Mouse (Mus musculus) heart, postnatal 25 days (tissue): Measurements from ENCODE around the gene Chtop. TPM values are rescaled to one million over a fixed set of nuclear protein-coding genes. Genes with fewer than 3 reads are reported as not detected.
A peak's percentile ranks its signal among the peaks of the same experiment; 100 is the strongest.

Source experiments
- DNase-seq: peaks from one replicate; pipeline ENCODE4 v3.0.0; 2022; ENCODE audit warnings: low spot score
- intact Hi-C: fragments of 180-260 bp; cut with DNase I; formaldehyde crosslinking; loops from one replicate; pipeline ENCODE4 v1.15.1; 2025
- total RNA-seq, 2 experiments: library from RNA; stranded (reverse); gene quantifications; 2 replicates each; pipeline ENCODE4 v1.2.3; 2021

Chtop gene
- total RNA-seq, result 100 to 1,000 TPM; 100 to 113 TPM

GRCm38 (mm10) chr3:90508950-90509746 is at the start of gene Chtop:
Gene Chtop (minus strand): TSS chr3:90509498.
- intact Hi-C loops, result no loop called here

GRCm38 (mm10) chr3:90555954-90556353 is 46.7 kb upstream of the Chtop start:
- DNase-seq, result no peak
- intact Hi-C loops, result no loop called here

More at GRCm38 (mm10) chr3:90508950-90509746, at the start of gene Chtop:
- peak; percentile 97 for DNase-seq

GRCm38 (mm10) chr3:90552231-90552630 is 42.9 kb upstream of the Chtop start:
- DNase-seq, result no peak
- intact Hi-C loops, result no loop called here

GRCm38 (mm10) chr3:90550421-90550790 is 41.1 kb upstream of the Chtop start:
- DNase-seq, result no peak
- intact Hi-C loops, result no loop called here

GRCm38 (mm10) chr3:90549676-90550420 is 40.5 kb upstream of the Chtop start:
- intact Hi-C loops, result no loop called here
- no peak for DNase-seq

- intact Hi-C loops, result loop anchor here (5.0 kb wide), 1 partner anchor 46 kb away; no protein-coding TSS in a partner anchor
- peak; percentile 62 for DNase-seq
These were observed 31.6 kb upstream of the Chtop start for GRCm38 (mm10) chr3:90540904-90541303.

GRCm38 (mm10) chr3:90537905-90538296 is 28.6 kb upstream of the Chtop start:
- intact Hi-C loops, result no loop called here
- DNase-seq, result no peak

GRCm38 (mm10) chr3:90537141-90537904 is 28.0 kb upstream of the Chtop start, which contains the start of gene S100a16:
Gene S100a16 (plus strand): TSS chr3:90537254.
- intact Hi-C loops, result no loop called here

GRCm38 (mm10) chr3:90535446-90535845 is 26.1 kb upstream of the Chtop start:
- intact Hi-C loops, result no loop called here
- no peak for DNase-seq

More at GRCm38 (mm10) chr3:90537141-90537904, 28.0 kb upstream of the Chtop start, which contains the start of gene S100a16:
- peak; percentile 79 for DNase-seq

- intact Hi-C loops, result no loop called here
- no peak for DNase-seq
These were observed 22.4 kb upstream of the Chtop start for GRCm38 (mm10) chr3:90531713-90532112.

GRCm38 (mm10) chr3:90527291-90527873 is 18.1 kb upstream of the Chtop start:
- intact Hi-C loops, result no loop called here
- DNase-seq, result no peak

- intact Hi-C loops, result no loop called here
- DNase-seq, result no peak
These were observed 17.3 kb upstream of the Chtop start, which contains the start of gene S100a14 for GRCm38 (mm10) chr3:90526580-90526979. Gene S100a14 (plus strand): TSS chr3:90526856.

- DNase-seq, result no peak
- intact Hi-C loops, result no loop called here
These were observed 16.8 kb upstream of the Chtop start for GRCm38 (mm10) chr3:90526076-90526475.

- intact Hi-C loops, result loop anchor here (1.0 to 2.0 kb wide), 3 partner anchors 59 to 128 kb away; no protein-coding TSS in a partner anchor
- peak; percentile 54 for DNase-seq
These were observed 16.1 kb upstream of the Chtop start for GRCm38 (mm10) chr3:90525421-90525820.

GRCm38 (mm10) chr3:90517711-90518110 is 8.4 kb upstream of the Chtop start:
- DNase-seq, result no peak
- intact Hi-C loops, result no loop called here

- DNase-seq, result no peak
- intact Hi-C loops, result no loop called here
These were observed 6.5 kb upstream of the Chtop start for GRCm38 (mm10) chr3:90515789-90516188.

GRCm38 (mm10) chr3:90515242-90515641 is 5.9 kb upstream of the Chtop start:
- DNase-seq, result no peak
- intact Hi-C loops, result no loop called here

GRCm38 (mm10) chr3:90514691-90515090 is 5.4 kb upstream of the Chtop start:
- peak; percentile 70 for DNase-seq
- intact Hi-C loops, result loop anchor here (5.0 kb wide), 1 partner anchor 98 kb away; the partner anchor contains the start of gene S100a6

- intact Hi-C loops, result loop anchor here (5.0 kb wide), 1 partner anchor 98 kb away; the partner anchor contains the start of gene S100a6
- DNase-seq, result peak; percentile 77
These were observed 4.7 kb upstream of the Chtop start, which contains the start of the genes S100a1 and S100a13 for GRCm38 (mm10) chr3:90513796-90514590. Gene S100a1 (minus strand): TSS chr3:90514392. Gene S100a13 (plus strand): TSS chr3:90514435.
